Mouse (Mus musculus): ENCODE data around the gene Osbp2.

The Osbp2 gene

DNA sequence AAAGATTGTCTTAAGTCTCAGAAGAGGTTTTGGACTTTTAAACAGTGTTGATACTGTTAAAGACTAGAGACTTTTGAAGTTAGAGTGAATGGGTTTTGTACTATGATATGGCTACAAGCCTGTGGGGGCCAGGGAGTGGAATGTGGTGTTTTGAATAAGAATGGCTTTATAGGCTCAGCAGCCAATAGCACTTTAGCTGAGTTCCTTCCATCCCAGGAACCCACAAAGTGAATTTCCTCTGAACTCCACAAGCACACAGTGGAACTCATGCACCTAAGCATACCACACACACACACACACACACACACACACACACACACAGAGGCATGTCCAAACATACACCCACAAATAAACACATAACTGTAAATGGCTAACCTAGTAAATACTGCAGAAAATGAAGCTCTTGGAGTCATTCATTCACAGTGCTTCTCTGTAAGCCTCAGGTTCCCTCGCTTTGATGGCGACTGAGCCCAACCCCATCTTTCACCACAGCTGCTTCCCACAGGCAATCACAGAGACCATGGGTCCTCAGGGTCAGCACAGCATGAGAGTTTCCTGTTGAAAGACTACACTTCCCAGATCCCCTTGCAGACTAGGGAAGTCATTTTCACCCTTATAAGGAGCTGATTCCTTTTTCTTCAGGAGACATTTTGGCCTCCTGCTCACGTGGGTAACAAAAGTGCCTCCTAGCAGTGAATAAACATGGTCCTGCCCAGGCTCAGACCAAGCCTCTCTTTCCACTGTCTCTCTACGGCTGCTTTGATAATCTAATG is 45.5 kb downstream of the Osbp2 start:
- no peak for DNase-seq

DNA sequence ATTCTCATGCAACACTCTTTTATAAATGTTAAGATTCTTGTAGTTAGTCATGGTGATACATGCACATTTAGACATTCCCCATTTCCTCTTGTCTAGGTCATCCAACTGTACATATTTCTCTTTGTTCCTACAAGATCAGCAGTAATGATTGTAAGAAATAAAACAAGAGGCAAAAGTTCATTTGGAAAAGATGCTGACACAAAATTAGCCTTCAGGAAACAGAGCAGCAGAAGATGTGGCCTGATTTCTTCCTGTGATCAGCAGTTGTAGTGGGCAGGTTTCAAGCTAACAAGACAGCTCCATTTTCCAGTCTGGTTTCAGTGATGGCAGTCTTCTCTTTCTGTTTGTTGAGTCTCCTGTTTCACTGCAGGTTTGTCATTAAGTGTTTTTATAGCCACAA is 47.8 kb downstream of the Osbp2 start:
- DNase-seq = no peak

DNA sequence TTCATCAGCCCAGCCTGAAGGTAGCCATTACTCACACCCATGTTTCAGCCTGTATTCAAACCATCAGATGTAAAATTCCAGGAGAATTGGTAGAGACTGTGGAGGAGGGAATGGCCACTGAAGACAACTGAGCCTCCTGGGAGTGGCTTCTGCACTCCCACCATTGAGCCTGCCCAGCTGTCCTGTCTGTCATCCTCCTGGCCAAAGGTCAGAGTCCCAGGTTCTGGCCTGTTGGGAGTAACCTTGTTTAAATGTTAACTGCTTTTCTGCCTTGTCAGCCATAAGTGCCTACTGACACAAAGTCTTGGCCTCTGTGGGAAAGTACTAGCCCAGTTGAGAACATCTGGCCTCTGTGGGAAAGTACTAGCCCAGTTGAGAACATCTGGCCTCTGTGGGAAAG is 50.4 kb downstream of the Osbp2 start:
- no peak for DNase-seq

DNA sequence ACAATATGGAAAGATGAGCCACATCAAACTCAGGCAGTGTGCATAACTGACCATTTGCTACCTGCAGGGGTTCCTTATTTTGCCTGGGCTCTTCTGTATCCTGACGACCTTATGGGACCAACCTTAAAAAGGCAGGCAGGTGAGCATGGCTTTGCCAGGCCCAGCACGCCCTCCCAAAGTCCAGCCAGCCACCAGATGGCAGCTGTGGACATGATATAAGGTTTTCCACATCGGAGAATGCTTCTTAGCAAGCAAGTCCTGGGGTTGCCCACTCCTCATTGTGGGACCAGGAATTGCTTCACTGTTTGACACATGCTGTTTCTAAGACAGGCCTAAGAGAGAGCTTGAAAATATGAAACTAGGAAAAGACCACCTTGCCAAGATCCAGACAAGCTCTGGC is 55.5 kb downstream of the Osbp2 start:
- DNase-seq = peak; percentile 57

DNA sequence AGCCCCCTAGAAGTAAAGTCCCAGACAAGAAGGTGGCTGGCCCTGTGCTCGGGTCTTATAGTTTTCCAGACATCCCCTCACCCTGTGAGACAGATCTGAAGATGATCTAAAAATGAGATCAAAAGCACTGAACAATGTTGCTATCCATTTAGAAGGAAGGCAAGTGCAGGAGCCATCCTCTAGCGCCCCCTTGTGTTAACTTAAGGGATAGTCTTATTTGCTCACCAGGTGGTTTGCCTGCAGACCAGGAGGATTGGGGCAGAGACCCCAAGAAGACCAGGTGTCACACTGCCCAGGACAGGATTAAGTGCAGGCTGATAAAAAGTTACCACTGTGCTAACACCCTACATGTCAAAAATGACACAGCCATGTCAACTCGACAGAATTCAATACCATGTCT is 58.3 kb downstream of the Osbp2 start:
- peak; percentile 37 to 63 for DNase-seq

DNA sequence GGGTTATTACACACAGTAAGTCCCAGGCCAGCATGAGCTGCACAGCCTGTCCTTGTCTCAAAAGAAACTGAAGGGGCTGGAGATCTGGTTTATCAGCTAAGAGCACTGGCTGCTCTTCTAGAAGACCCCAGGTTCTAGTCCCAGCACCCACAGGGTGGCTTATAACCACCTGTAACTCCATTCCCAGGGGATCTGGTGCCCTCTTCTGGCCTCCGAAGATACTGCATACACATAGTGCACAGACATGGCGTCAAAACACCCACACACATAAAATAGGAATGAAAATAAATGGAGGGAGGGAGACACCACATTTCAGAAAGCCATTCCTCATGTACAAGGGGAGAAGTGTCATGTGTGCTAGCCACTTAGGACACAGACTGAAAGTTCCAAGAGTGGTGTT is 59.1 kb downstream of the Osbp2 start:
- DNase-seq = no peak

DNA sequence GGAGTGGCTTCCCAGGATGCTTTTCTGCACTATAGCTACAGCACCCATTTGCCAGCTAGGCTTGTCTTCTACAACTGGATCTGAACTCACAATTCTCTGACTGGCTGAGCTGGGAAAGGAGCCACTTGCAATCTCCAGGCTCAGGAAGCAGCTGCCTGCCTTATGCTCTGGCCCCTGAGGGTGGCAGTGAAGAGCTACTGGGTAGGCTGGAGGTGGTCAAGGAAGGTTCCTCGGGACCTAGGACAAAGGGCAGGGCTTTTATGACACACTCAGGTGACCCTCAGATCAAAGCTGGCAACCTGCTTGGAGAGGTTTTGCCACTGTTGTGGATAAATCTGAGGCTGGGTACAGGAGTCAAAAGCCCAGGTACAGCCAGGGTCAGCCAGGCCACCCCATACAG is 61.6 kb downstream of the Osbp2 start:
- DNase-seq = no peak

DNA sequence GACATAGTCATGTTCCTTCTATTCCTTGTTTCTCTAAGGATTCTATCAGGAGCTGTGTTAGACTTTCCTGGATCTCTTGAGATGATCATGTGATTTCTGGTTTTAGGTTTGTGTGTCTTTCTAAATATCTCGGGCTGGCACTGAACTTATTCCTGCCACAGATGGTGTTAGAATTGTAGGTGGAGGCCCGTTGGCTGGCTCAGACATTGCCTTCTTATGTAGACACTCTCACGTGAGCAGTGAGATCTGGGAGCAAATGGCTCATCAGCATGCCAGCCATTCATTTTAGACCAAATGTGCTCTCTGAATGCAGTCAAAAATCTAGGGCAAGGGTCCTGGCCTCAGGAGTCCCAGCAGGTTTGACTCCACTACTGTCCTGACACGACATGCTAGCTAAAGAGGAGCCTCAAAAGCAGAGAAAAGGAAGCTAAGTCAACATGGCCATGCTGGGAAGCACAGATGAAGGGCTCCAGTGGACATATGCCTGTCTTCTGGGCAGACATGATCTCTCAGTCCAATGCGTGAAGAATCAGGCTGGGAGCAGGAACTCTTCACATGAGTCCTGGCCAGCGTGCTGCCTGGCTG is 66.0 kb downstream of the Osbp2 start:
- no peak for DNase-seq

DNA sequence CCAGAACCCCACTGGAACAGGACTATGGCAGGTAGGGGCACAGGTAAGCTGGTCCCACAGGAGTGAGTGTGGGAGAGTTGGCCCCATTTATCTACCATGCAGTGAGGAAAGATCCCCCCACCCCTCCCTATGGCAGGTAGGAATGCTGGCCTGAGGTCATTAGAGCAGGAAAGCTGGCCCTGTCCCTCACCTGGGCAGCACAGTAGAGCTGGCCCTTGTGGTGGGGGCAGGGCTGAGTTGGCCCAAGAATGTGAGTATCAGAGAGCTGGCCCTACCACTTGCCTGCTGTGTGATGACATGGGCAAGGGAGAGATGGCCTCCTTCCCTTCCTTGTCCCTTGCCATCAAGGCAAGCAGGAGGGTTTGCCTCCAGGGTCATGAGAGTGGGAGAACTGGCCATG is 73.0 kb downstream of the Osbp2 start:
- no peak for DNase-seq

DNA sequence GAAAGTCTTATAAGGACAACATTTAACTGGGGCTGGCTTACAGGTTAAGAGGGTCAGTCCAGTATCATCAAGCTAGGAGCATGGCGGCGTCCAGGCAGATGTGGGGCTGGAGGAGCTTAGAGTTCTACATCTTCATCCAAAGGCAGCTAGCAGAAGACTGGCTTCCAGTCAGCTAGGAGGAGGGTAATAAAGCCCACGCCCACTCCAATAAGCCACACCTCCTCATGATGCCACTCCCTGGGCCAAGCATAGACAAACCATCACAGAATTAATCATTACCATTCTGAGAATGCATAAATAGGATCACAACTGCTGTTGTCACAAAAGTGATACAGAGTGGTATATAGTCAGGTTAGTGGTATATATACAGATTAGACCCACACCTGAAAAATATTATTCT is 73.8 kb downstream of the Osbp2 start:
- no peak for DNase-seq

DNA sequence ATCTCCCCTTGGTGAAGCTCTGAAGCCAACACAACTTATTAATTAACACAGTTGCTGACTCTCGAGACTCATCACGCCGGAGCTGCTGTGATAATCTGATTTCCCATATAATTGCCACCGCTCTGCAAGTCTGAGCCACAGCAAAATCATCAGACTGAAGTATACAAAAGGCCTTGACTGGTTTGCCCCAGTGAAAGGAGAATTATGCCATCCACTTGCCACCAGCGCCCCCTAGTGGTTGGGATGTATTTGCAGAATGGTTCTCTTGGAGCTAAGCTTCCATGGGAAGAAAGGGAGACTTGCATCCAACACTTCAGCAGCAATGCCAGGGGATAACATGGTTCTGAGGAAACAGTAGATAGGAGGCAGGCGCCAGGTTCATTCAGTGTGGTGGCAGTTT is 77.1 kb downstream of the Osbp2 start:
- DNase-seq = peak; percentile 94 to 98

DNA sequence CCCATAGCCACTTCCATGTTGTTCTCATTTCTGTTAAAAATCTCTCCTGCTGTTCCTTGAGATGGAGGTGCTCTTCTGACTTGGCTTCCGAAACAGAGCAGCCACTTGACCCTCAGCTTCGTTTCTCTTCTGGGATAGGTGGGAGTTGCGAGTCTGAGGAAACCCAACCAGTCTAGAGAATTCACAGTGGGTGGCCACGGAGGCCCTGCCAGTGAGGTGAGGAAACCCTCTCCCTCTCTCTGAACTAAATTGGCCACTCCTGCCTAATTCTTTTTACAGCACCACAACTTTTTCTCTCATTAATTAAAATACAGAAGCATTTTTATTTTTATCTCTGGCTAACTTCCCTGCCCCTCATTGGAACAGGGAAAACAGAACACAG is 88.4 kb downstream of the Osbp2 start:
- DNase-seq = no peak

DNA sequence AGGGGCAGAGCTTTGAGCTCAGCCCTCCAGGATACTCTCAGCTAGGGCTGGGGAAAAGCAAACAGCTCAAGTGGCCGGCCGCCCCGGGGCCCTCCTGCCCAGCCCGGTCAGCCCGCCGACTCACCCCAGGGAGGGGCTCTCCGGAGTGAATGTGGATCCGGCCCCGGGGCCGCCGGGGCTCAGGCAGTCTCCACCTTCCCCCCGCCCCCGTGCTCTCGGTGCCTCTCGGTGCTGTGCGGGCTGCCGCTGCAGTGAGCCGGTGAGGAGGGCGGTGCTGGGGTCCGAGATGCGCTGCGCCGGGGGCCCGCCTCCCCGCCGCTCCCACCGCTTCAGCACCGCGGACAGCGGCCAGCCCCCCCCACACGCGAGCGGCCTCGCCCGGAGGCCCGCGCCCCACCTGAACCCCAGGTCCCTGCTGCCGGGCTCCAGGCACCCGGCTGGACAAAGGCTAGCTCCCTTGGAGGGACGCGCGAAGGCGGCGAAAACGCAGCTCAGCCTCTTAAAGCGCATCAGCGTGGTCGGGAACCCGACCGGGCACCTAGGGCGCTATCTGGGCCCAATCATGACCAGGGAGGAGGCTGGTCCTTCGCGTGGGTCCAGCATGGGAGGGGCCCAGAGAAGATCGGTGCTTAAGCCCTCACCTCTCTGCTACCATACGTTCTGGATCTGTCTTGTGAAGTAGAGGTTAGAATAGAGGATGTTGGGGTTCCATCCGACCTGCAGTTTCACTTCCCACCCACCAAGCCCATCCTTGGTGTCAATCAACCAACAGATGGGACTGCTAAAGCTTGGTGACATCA is 89.0 kb downstream of the Osbp2 start:
- DNase-seq = peak; percentile 67 to 69

DNA sequence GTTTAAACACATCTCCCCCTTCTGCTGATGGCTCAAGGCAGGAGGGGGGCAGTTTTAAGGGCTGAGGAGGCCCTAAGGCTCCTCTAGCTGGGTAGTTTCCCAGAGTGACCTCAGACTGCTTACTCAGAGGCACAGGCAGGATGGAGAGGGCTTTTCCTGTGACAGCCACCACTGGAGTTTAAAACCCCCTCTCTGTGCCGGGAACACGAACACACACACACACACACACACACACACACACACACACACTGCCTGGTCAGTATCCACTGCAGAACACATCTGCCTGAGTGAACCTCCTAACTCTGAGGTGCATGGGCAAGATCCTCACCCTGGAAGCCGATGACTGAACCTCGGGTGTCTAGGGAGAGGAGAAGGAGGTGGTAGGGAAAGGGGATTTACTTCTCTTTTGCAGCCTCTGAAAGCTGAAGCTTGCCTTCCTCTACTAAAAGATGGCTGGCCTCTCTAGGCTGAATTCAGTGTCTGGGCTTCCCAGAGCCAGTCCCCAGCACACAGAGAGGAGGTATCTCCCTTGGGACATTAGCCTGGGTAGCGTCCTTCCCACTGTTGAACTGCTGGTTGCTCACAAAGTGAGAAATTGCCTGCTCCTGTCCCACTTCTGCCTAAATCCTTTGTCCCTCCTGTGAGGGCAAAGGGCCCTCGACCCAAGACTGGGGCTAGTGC is 89.8 kb downstream of the Osbp2 start:
- DNase-seq = peak; percentile 36 to 53

DNA sequence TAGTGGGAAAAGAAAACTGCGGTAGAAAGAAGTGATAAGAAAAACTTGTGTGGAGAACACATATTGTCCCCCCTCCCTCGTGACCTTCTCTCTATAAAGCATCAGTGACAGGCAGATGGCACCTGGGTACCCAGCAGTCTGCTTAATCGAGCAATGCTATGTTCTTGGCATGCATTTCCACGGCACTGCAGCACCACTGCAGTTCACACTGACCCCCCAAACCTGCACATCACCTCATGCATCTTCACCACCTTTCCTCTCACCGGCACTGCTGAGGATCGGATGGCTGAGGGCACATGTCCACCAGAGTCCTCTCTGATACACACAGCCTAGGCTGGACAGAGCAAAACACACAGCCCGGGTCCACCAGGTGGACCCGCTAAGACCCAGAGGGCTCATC is 90.6 kb downstream of the Osbp2 start:
- peak; percentile 47 to 63 for DNase-seq

DNA sequence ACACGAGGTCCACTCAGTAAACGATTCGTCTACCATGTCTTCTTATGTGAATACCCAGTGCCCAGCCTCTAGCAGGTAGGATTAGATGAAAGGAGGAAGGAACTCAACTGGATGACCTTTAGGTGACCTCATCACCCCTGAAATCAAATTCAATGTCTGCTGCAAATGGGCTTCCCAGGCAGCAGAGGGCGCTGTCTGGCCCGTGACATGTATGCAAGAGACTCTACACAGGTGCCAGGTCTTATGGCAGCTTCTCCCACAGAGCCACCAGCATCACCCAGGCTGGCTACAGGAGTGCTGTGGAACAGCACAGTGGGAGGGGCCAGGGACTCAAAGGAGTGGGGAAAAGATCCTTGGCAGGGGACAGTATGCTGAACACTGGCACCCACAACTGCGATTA is 92.4 kb downstream of the Osbp2 start:
- DNase-seq = peak; percentile 46 to 53

DNA sequence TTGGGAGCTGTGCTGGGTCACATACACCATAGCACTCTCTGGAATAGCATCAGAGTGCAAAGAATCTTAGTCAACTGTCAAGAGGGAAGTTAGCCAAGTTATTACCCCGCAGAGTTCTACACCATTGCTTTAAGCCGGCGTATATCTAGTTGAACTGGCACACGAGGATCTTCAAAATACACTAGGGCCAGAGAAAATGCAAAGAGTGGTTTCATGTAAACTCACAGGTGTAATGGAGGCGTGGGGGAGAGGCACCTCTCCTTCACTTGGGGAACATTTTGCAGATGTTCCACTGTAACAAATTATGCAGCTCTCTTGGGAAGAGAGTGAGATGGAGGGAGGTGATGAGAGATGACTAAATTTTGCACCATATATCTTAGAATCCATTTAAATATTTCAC is 95.9 kb downstream of the Osbp2 start:
- no peak for DNase-seq

DNA sequence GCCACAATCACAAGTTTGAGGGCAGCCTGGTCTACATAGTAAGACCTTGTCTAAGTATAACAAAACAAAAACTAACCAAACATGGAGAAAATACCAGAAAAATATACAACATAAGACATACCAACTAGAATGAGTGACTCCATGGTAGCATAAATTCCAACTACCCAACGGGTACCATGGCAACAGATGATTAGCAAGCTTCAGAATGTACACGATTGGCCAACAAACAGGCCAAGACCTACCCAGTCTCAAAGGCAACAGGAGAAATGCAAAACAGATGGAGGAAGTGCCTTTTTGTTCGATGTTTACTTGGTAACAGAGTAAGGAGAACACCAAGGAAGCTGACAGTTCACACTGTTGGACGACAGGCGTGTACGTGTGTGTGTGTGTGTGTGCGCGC is 96.7 kb downstream of the Osbp2 start:
- no peak for DNase-seq

DNA sequence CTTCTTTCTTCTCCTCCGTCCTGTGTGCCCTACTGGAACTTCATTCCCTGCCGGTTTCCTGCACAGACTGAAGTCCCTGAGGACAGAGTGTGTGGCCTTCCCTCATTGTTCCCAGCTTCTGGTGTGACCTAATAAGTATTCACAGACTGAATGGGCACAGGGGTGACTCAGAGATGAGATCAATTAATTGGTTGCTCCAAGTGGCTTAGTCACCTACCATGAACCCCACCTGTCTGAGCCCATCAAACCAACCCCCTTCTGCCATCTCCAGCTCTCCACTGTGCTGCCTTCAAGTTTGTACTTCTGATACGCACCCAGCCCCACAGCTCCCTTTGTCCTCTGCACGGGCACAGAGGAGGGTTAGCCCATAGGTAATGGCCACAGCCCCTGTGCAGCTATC is 99.4 kb downstream of the Osbp2 start:
- no peak for DNase-seq

DNA sequence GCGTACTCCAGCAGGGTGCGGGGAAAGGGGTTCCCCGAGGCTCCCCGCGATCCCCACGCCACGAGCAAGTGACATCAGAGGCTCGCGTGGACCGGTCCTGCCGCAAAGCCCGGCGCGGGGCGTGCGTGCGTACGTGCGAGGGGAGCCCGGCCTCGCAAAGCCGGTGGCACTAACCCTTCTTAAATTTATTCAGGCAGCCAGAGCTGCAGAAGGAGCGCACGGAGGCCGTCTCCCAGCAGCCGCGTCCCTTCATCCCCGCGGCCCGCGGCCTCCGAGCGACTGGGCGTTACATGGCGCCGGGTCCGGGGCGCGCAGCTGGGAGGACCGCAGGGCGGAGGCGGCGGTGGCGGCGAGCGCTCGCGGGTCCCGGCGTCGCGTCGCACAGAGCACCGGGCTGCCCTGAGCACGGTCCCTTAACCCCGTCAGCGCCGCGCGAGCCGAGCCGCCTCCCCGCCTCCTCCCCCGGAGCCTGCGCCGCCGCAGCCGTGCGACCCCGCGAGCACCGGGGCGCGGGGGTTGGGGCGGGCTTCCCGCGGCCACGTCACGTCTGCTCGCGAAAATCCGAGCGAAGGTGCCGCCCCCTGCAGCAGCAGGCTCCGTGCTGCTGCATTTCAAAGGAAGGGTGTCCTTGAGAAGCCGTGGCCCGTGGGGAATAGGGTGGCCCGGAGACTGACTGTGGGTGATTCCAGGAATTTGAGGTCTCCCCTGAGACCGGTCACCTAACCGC is 101.8 kb downstream of the Osbp2 start:
- DNase-seq = peak; percentile 48 to 50

DNA sequence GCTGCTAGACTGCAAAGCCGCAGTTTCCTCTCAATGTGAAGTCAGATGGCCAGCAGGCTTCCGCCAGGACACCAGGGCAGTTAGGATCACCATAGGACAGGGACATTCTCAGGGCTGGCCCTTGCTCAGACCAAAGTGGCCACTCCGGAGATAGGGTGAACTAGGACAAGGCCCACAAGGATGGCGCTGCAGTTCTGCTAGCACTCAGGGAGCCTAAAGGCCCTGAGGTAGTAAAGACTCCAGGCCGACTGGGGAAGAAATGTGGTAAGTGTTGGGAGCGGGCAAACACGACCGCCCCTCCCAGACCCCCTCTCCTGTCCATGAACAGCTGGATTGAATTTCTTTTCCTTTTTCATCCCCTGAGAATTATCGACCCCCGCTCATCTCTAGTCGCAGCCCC is 102.4 kb downstream of the Osbp2 start:
- peak; percentile 31 to 50 for DNase-seq

DNA sequence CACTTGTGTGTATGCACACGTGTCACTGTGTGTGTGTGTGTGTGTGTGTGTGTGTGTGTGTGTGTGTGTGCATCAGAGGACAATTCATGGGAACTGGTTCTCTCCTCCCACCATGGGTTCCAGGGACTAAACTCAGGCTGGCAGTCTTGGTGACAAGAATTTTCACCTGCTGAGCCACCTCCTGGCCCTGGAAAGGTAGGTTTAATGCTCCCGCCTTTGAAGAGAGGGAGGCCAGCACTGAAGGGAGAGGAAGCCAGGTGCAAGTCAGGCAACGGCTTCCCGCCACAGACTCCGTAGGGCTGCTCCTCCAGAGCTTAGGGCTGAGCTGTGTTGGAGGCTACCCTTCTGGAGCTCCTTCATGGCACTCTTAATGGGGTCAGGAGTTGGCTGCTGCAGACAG is 104.3 kb downstream of the Osbp2 start:
- peak; percentile 58 to 61 for DNase-seq

DNA sequence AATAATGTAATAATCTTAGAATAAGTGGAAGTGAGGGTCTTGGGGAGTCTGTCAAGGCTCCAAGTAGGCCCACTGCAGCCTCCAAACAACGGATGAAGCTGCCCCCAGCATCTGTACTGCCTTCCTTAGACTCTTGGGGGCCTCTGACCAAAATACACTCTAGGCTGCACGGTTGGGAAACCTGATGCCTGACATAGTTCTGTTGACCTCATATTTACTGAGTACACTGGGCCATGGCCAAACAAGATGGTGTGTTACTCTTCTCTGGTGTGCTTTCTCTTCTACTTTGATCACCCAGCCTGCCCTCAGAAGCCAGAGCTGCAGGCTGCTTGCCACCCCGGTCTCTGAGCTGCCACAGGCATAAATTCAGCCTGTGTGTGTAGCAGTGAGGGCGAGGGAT is 108.4 kb downstream of the Osbp2 start:
- no peak for DNase-seq
